Mouse (Mus musculus) G1E (cell line): Measurements from ENCODE around the gene Klf16. TPM values are rescaled to one million over a fixed set of nuclear protein-coding genes. Genes with fewer than 3 reads are reported as not detected.

Experiments used
- ATAC-seq: 2 replicates; pipeline ENCODE4 v1.8.0; 2016; ENCODE audit warnings: mild to moderate bottlenecking; ENCODE audit not compliant: insufficient number of reproducible peaks, poor library complexity, low FRiP score, severe bottlenecking; ENCODE audit errors: extremely low read depth
- DNase-seq: peaks from one replicate; pipeline ENCODE4 v3.0.0; 2012; ENCODE audit warnings: low spot score
- H3K27me3 ChIP-seq: 2 replicates; pipeline ENCODE4 v1.6.1; 2012; ENCODE audit warnings: mild to moderate bottlenecking, low read length, inconsistent platforms; ENCODE audit not compliant: insufficient read depth
- H3K36me3 ChIP-seq: replicated peaks from 2 replicates; pipeline ENCODE3; 2012; ENCODE audit warnings: mild to moderate bottlenecking, inconsistent platforms
- H3K4me1 ChIP-seq: 2 replicates; pipeline ENCODE4 v1.6.1; 2012; ENCODE audit warnings: low read depth, low read length, inconsistent platforms, mixed read lengths; ENCODE audit not compliant: insufficient read depth
- H3K4me3 ChIP-seq: 2 replicates; pipeline ENCODE4 v1.5.1; 2012; ENCODE audit warnings: low read depth, mild to moderate bottlenecking, inconsistent platforms, low read length, moderate library complexity, mixed read lengths
- H3K9me3 ChIP-seq: replicated peaks from 2 replicates; pipeline ENCODE4 v1.6.1; 2012; ENCODE audit warnings: inconsistent platforms
- CTCF ChIP-seq: IDR thresholded peaks from 2 replicates; pipeline ENCODE4 v1.5.1; 2012; ENCODE audit warnings: low read depth, low read length, inconsistent platforms, mixed read lengths
- GATA1 ChIP-seq: IDR thresholded peaks from 2 replicates; pipeline ENCODE4 v1.6.1; 2012; ENCODE audit warnings: borderline replicate concordance, low read length, inconsistent platforms, mixed read lengths
- GATA2 ChIP-seq: IDR thresholded peaks from 2 replicates; pipeline ENCODE4 v1.6.1; 2012; ENCODE audit warnings: low read depth, low read length, inconsistent platforms, borderline replicate concordance
- POLR2AphosphoS5 ChIP-seq: IDR thresholded peaks from 2 replicates; pipeline ENCODE4 v1.6.1; 2012; ENCODE audit warnings: low read depth, low read length, inconsistent platforms; ENCODE audit not compliant: insufficient replicate concordance
- TAL1 ChIP-seq: conservative IDR thresholded peaks from 2 replicates; pipeline ENCODE4 v1.6.1; 2012; ENCODE audit warnings: low read depth, low read length, inconsistent platforms, mixed read lengths
- polyA plus RNA-seq: library from polyadenylated mRNA; stranded (reverse); fragments of >175 nt; gene quantifications from 2 replicates; pipeline ENCODE4 v1.2.3, GENCODE M21; 2012
- total RNA-seq, 2 experiments: library from RNA; stranded (forward) in 1 of 2; stranded (reverse) in 1 of 2; fragments of 200-1000 nt in 1 of 2; fragments of >200 nt in 1 of 2; fragmentation: Nextera tagmentation in 1 of 2; gene quantifications; 2 replicates each; pipeline ENCODE4 v1.2.3; 2014 to 2017

Klf16 gene
- total and polyA plus RNA-seq, 3 experiments: 6.1 to 105 (median 14.0) TPM

DNA sequence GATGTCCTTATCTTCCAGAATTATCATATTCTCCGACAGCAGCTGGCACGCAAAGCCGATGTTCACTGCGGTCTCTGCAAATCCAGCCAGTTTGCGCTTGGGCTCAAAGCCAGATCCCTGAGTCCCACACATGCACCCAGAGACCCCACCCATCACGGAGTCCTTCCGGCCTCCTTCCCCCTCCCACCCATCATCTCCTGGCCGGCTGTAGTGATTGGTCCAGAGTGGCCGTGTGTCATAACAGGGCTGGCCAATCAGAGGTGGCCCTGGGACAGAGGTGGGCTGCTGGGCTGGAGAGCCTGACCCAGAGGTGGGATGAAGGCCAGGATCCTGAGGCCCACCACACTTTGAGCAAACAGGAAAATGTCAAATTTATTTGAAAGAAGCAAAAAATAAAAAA, 50.9 kb downstream of the Klf16 start:
- peaks cover 80% of the 10 kb centered on the region for H3K27me3 ChIP-seq
- DNase-seq: no peak

GRCm38 (mm10) chr10:80523299-80523698, 53.8 kb downstream of the Klf16 start:
- ATAC-seq: no peak
- DNase-seq: no peak
- peaks cover 71% of the 10 kb centered on the region for H3K27me3 ChIP-seq
- H3K36me3 ChIP-seq: no peaks in the 10 kb centered on the region
- H3K9me3 ChIP-seq: peaks cover 8% of the 10 kb centered on the region
- H3K4me1 ChIP-seq: peaks cover 2% of the 10 kb centered on the region; the same call in 1 of the 2 replicates
- peak; percentile 32; the same call in 1 of the 2 replicates for TF ChIP-seq CTCF
- TF ChIP-seq GATA2: no peak
- no peak overlapping the region for H3K4me3 ChIP-seq

More for the DNA sequence above, 50.9 kb downstream of the Klf16 start:
- no peak overlapping the region for H3K4me3 ChIP-seq
- H3K9me3 ChIP-seq: peaks cover 5% of the 10 kb centered on the region
- TF ChIP-seq CTCF: no peak
- TF ChIP-seq GATA2: no peak
- no peak for TF ChIP-seq POLR2AphosphoS5
- TF ChIP-seq GATA1: no peak
- TF ChIP-seq TAL1: no peak
- ATAC-seq: no peak
- H3K4me1 ChIP-seq: peaks cover 1% of the 10 kb centered on the region; the same call in 1 of the 2 replicates
- H3K36me3 ChIP-seq: no peaks in the 10 kb centered on the region

DNA sequence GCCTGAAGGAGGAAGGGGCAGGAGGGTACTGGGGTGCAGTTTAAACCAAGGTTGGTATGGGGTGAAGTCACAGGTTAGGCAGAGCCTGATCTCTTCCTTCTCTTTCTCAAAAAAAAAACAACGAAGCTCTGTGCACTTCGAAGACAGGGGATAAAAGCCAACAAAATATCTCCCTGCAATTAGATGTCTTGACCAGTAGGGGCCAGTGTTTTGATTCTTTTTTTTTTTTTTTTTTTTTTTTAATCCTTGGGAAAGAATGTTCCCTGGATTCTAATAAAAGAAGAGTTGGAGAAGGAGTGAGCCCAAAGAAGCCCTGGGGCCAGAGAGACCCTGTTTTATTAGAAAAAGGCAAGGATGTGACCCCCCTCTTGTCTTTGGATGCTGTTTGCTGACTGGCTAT, 57.8 kb downstream of the Klf16 start:
- Histone ChIP-seq H3K9me3 (peaks cover 8% of the 10 kb centered on the region), H3K4me3 (no peak overlapping the region), H3K36me3 (no peaks in the 10 kb centered on the region), H3K4me1 (peaks cover 2% of the 10 kb centered on the region; the same call in 1 of the 2 replicates), H3K27me3 (peaks cover 64% of the 10 kb centered on the region)
- DNase-seq (no peak), ATAC-seq (no peak)
- TF ChIP-seq CTCF: peak; percentile 18; the same call in 1 of the 2 replicates
- no peak for TF ChIP-seq TAL1

Other genes starting within 250 kb of the Klf16 start
Only the 20 nearest of the 27 such genes appear.
- not detected in 2 replicates for gene Plk5, start 220.9 kb downstream of the Klf16 start, total RNA-seq (2014; fragmentation: Nextera tagmentation)
- gene Plk5, start 220.9 kb downstream of the Klf16 start, total RNA-seq (2017): 0.12 TPM in 1 of 2 replicates, not detected in the other
- gene Plk5, start 220.9 kb downstream of the Klf16 start, polyA plus RNA-seq: not detected in 2 replicates
- 7.7 and 11.4 TPM in 2 replicates for gene Mex3d, start 189.7 kb downstream of the Klf16 start, total RNA-seq (2014; fragmentation: Nextera tagmentation)
- 8.7 and 10.9 TPM in 2 replicates for gene Mex3d, start 189.7 kb downstream of the Klf16 start, total RNA-seq (2017)
- 35.3 and 41.9 TPM in 2 replicates for gene Mex3d, start 189.7 kb downstream of the Klf16 start, polyA plus RNA-seq
- gene Mbd3, start 177.8 kb downstream of the Klf16 start, total RNA-seq (2014; fragmentation: Nextera tagmentation): 37.3 and 41.7 TPM in 2 replicates
- gene Mbd3, start 177.8 kb downstream of the Klf16 start, total RNA-seq (2017): 36.0 and 42.0 TPM in 2 replicates
- 244 and 272 TPM in 2 replicates for gene Mbd3, start 177.8 kb downstream of the Klf16 start, polyA plus RNA-seq
- 57.3 and 71.6 TPM in 2 replicates for gene Uqcr11, start 170.5 kb downstream of the Klf16 start, total RNA-seq (2014; fragmentation: Nextera tagmentation)
- gene Uqcr11, start 170.5 kb downstream of the Klf16 start, total RNA-seq (2017): 376 and 446 TPM in 2 replicates
- 1,650 and 1,908 TPM in 2 replicates for gene Uqcr11, start 170.5 kb downstream of the Klf16 start, polyA plus RNA-seq
- 152 and 175 TPM in 2 replicates for gene Tcf3, start 143.7 kb downstream of the Klf16 start, total RNA-seq (2014; fragmentation: Nextera tagmentation)
- gene Tcf3, start 143.7 kb downstream of the Klf16 start, total RNA-seq (2017): 70.0 and 84.0 TPM in 2 replicates
- 1,090 and 1,330 TPM in 2 replicates for gene Tcf3, start 143.7 kb downstream of the Klf16 start, polyA plus RNA-seq
- gene Onecut3, start 82.5 kb downstream of the Klf16 start, total RNA-seq (2014; fragmentation: Nextera tagmentation): not detected in 2 replicates
- gene Onecut3, start 82.5 kb downstream of the Klf16 start, total RNA-seq (2017): 0.06 and 0.11 TPM in 2 replicates
- gene Onecut3, start 82.5 kb downstream of the Klf16 start, polyA plus RNA-seq: not detected in 2 replicates
- not detected in 2 replicates for gene Atp8b3, start 38.2 kb downstream of the Klf16 start, total RNA-seq (2014; fragmentation: Nextera tagmentation)
- gene Atp8b3, start 38.2 kb downstream of the Klf16 start, total RNA-seq (2017): 0.05 and 0.06 TPM in 2 replicates
- gene Atp8b3, start 38.2 kb downstream of the Klf16 start, polyA plus RNA-seq: 0.02 TPM in 1 of 2 replicates, not detected in the other
- 62.1 and 68.3 TPM in 2 replicates for gene Rexo1, start 15.8 kb downstream of the Klf16 start, total RNA-seq (2014; fragmentation: Nextera tagmentation)
- 10.9 and 14.3 TPM in 2 replicates for gene Rexo1, start 15.8 kb downstream of the Klf16 start, total RNA-seq (2017)
- 148 and 173 TPM in 2 replicates for gene Rexo1, start 15.8 kb downstream of the Klf16 start, polyA plus RNA-seq
- 12.4 and 14.6 TPM in 2 replicates for gene Abhd17a, start 13.0 kb upstream of the Klf16 start, total RNA-seq (2014; fragmentation: Nextera tagmentation)
- gene Abhd17a, start 13.0 kb upstream of the Klf16 start, total RNA-seq (2017): 37.8 and 44.0 TPM in 2 replicates
- 574 and 928 TPM in 2 replicates for gene Abhd17a, start 13.0 kb upstream of the Klf16 start, polyA plus RNA-seq
- 37.5 and 39.4 TPM in 2 replicates for gene Scamp4, start 25.6 kb upstream of the Klf16 start, total RNA-seq (2014; fragmentation: Nextera tagmentation)
- 12.7 and 12.9 TPM in 2 replicates for gene Scamp4, start 25.6 kb upstream of the Klf16 start, total RNA-seq (2017)
- 72.8 and 87.0 TPM in 2 replicates for gene Scamp4, start 25.6 kb upstream of the Klf16 start, polyA plus RNA-seq
- not detected in 2 replicates for gene Adat3, start 25.6 kb upstream of the Klf16 start, total RNA-seq (2014; fragmentation: Nextera tagmentation)
- 1.2 and 1.6 TPM in 2 replicates for gene Adat3, start 25.6 kb upstream of the Klf16 start, total RNA-seq (2017)
- gene Adat3, start 25.6 kb upstream of the Klf16 start, polyA plus RNA-seq: 19.4 and 23.5 TPM in 2 replicates
- gene Gm49322, start 28.7 kb upstream of the Klf16 start, total RNA-seq (2014; fragmentation: Nextera tagmentation): 1.1 and 2.2 TPM in 2 replicates
- 0.82 and 1.2 TPM in 2 replicates for gene Gm49322, start 28.7 kb upstream of the Klf16 start, total RNA-seq (2017)
- gene Gm49322, start 28.7 kb upstream of the Klf16 start, polyA plus RNA-seq: 2.4 and 2.8 TPM in 2 replicates
- 91.3 and 110 TPM in 2 replicates for gene Csnk1g2, start 45.5 kb upstream of the Klf16 start, total RNA-seq (2014; fragmentation: Nextera tagmentation)
- gene Csnk1g2, start 45.5 kb upstream of the Klf16 start, total RNA-seq (2017): 189 and 193 TPM in 2 replicates
- 470 and 513 TPM in 2 replicates for gene Csnk1g2, start 45.5 kb upstream of the Klf16 start, polyA plus RNA-seq
- gene Btbd2, start 79.8 kb upstream of the Klf16 start, total RNA-seq (2014; fragmentation: Nextera tagmentation): 11.1 and 19.7 TPM in 2 replicates
- 17.9 and 19.2 TPM in 2 replicates for gene Btbd2, start 79.8 kb upstream of the Klf16 start, total RNA-seq (2017)
- gene Btbd2, start 79.8 kb upstream of the Klf16 start, polyA plus RNA-seq: 96.3 and 102 TPM in 2 replicates
- gene Mknk2, start 100.8 kb upstream of the Klf16 start, total RNA-seq (2014; fragmentation: Nextera tagmentation): 127 and 140 TPM in 2 replicates
- gene Mknk2, start 100.8 kb upstream of the Klf16 start, total RNA-seq (2017): 70.4 and 72.2 TPM in 2 replicates
- 455 and 521 TPM in 2 replicates for gene Mknk2, start 100.8 kb upstream of the Klf16 start, polyA plus RNA-seq
- gene Mob3a, start 124.7 kb upstream of the Klf16 start, total RNA-seq (2014; fragmentation: Nextera tagmentation): 44.4 and 52.8 TPM in 2 replicates
- gene Mob3a, start 124.7 kb upstream of the Klf16 start, total RNA-seq (2017): 53.8 and 61.8 TPM in 2 replicates
- gene Mob3a, start 124.7 kb upstream of the Klf16 start, polyA plus RNA-seq: 45.8 and 54.2 TPM in 2 replicates
- 2.3 and 7.4 TPM in 2 replicates for gene Izumo4, start 124.9 kb upstream of the Klf16 start, total RNA-seq (2014; fragmentation: Nextera tagmentation)
- 5.9 and 10.3 TPM in 2 replicates for gene Izumo4, start 124.9 kb upstream of the Klf16 start, total RNA-seq (2017)
- gene Izumo4, start 124.9 kb upstream of the Klf16 start, polyA plus RNA-seq: 7.5 and 8.2 TPM in 2 replicates
- gene Ap3d1, start 164.9 kb upstream of the Klf16 start, total RNA-seq (2014; fragmentation: Nextera tagmentation): 121 and 133 TPM in 2 replicates
- 72.3 and 88.3 TPM in 2 replicates for gene Ap3d1, start 164.9 kb upstream of the Klf16 start, total RNA-seq (2017)
- gene Ap3d1, start 164.9 kb upstream of the Klf16 start, polyA plus RNA-seq: 37.4 and 39.4 TPM in 2 replicates
- gene Dot1l, start 177.9 kb upstream of the Klf16 start, total RNA-seq (2014; fragmentation: Nextera tagmentation): 95.3 and 105 TPM in 2 replicates
- 8.7 and 9.0 TPM in 2 replicates for gene Dot1l, start 177.9 kb upstream of the Klf16 start, total RNA-seq (2017)
- gene Dot1l, start 177.9 kb upstream of the Klf16 start, polyA plus RNA-seq: 118 and 121 TPM in 2 replicates
- gene Sf3a2, start 220.9 kb upstream of the Klf16 start, total RNA-seq (2014; fragmentation: Nextera tagmentation): 142 and 172 TPM in 2 replicates
- gene Sf3a2, start 220.9 kb upstream of the Klf16 start, total RNA-seq (2017): 8.7 and 9.9 TPM in 2 replicates
- 652 and 920 TPM in 2 replicates for gene Sf3a2, start 220.9 kb upstream of the Klf16 start, polyA plus RNA-seq